Mouse (Mus musculus) liver, embryonic 16.5 days (tissue): ENCODE results near the gene Igf2r. TPM values are rescaled to one million over a fixed set of nuclear protein-coding genes. Genes with fewer than 3 reads are reported as not detected.

Experiments used
- ATAC-seq: fragments of 200-750 bp; cut with Nextera tagmentation; 2 replicates; pipeline ENCODE4 v1.8.0; 2017; ENCODE audit warnings: low read depth, mild to moderate bottlenecking, moderate number of reproducible peaks, moderate library complexity
- H3K27ac ChIP-seq: fragments of 300-500 bp; sonication (generic); 2 replicates; pipeline ENCODE4 v1.5.1; 2014; ENCODE audit warnings: mild to moderate bottlenecking, low read length
- H3K27me3 ChIP-seq: fragments of 300-500 bp; sonication (generic); 2 replicates; pipeline ENCODE4 v1.6.1; 2014; ENCODE audit warnings: low read depth, low read length, mixed read lengths; ENCODE audit not compliant: control insufficient read depth, insufficient read depth
- H3K36me3 ChIP-seq: fragments of 300-500 bp; sonication (generic); 2 replicates; pipeline ENCODE4 v1.6.1; 2014; ENCODE audit warnings: mild to moderate bottlenecking; ENCODE audit not compliant: control insufficient read depth, insufficient read depth
- H3K4me1 ChIP-seq: fragments of 300-500 bp; sonication (generic); 2 replicates; pipeline ENCODE4 v1.6.1; 2014; ENCODE audit warnings: low read depth, low read length, mixed read lengths; ENCODE audit not compliant: control insufficient read depth
- H3K4me2 ChIP-seq: fragments of 300-500 bp; sonication (generic); 2 replicates; pipeline ENCODE4 v1.6.1; 2014; ENCODE audit warnings: low read depth, low read length, mixed read lengths
- H3K4me3 ChIP-seq: fragments of 300-500 bp; sonication (generic); 2 replicates; pipeline ENCODE4 v1.5.1; 2014; ENCODE audit warnings: low read depth, mild to moderate bottlenecking, low read length
- H3K9ac ChIP-seq: fragments of 300-500 bp; sonication (generic); 2 replicates; pipeline ENCODE4 v1.6.1; 2014; ENCODE audit warnings: low read depth, low read length
- H3K9me3 ChIP-seq: fragments of 300-500 bp; sonication (generic); replicated peaks from 2 replicates; pipeline ENCODE4 v1.6.1; 2016; ENCODE audit warnings: low read length; ENCODE audit not compliant: control insufficient read depth
- WGBS: fragments of 180-500 bp; shearing (Covaris S2); extraction: QIAGEN DNeasy Blood & Tissue Kit; methylation state at CpG from one replicate; pipeline ENCODE4 v1.1.7; 2014; ENCODE audit not compliant: insufficient replicate concordance; 5-methylcytosine and 5-hydroxymethylcytosine counted together
- polyA plus RNA-seq: library from polyadenylated mRNA; unstranded; fragments of >200 nt; fragmentation: Nextera tagmentation; extraction: Ambion mirVana; gene quantifications from 2 replicates; pipeline ENCODE4 v1.2.1, GENCODE M21; 2015

Igf2r gene
- polyA plus RNA-seq, 1 experiment from 2014 or later: 17.7 TPM

- WGBS: 39% methylated on average over 4 of the region's 4 CpGs
- H3K9ac ChIP-seq: no peak overlapping the region
- H3K4me1 ChIP-seq: peaks cover 58% of the 10 kb centered on the region
- no peaks in the 10 kb centered on the region; the same call in 1 of the 2 replicates for H3K36me3 ChIP-seq
- ATAC-seq: no peak
- H3K4me2 ChIP-seq: no peak overlapping the region
- no peaks in the 10 kb centered on the region for H3K9me3 ChIP-seq
- H3K27me3 ChIP-seq: no peaks in the 10 kb centered on the region
- H3K4me3 ChIP-seq: no peak overlapping the region
- H3K27ac ChIP-seq: peak overlapping the region; percentile 10; the same call in 1 of the 2 replicates
These were observed 14.3 kb downstream of the Igf2r start for GRCm38 (mm10) chr17:12755146-12755545.

GRCm38 (mm10) chr17:12754243-12755007 is 15.0 kb downstream of the Igf2r start:
- Histone ChIP-seq H3K36me3 (no peaks in the 10 kb centered on the region), H3K9me3 (no peaks in the 10 kb centered on the region), H3K4me1 (peaks cover 56% of the 10 kb centered on the region), H3K4me2 (no peak overlapping the region), H3K27me3 (no peaks in the 10 kb centered on the region), H3K9ac (no peak overlapping the region), H3K27ac (no peak overlapping the region), H3K4me3 (no peak overlapping the region)
- no peak for ATAC-seq
- WGBS: 25% methylated on average over 3 of the region's 3 CpGs

GRCm38 (mm10) chr17:12753050-12753449 is 16.4 kb downstream of the Igf2r start:
- ATAC-seq: peak; percentile 28; the same call in 1 of the 2 replicates
- WGBS: 30% methylated on average over 4 of the region's 4 CpGs
- Histone ChIP-seq H3K9ac (no peak overlapping the region; the same call in 1 of the 2 replicates), H3K4me3 (no peak overlapping the region), H3K27me3 (no peaks in the 10 kb centered on the region), H3K36me3 (peaks cover 2% of the 10 kb centered on the region; the same call in 1 of the 2 replicates), H3K4me1 (peaks cover 57% of the 10 kb centered on the region), H3K9me3 (no peaks in the 10 kb centered on the region), H3K4me2 (no peak overlapping the region), H3K27ac (no peak overlapping the region)

- no peaks in the 10 kb centered on the region for H3K27me3 ChIP-seq
- no peak for ATAC-seq
- H3K4me1 ChIP-seq: peaks cover 52% of the 10 kb centered on the region
- no peak overlapping the region for H3K4me3 ChIP-seq
- 69% methylated on average over 4 of the region's 4 CpGs for WGBS
- no peak overlapping the region for H3K27ac ChIP-seq
- no peak overlapping the region for H3K4me2 ChIP-seq
- H3K9ac ChIP-seq: no peak overlapping the region
- H3K9me3 ChIP-seq: no peaks in the 10 kb centered on the region
- H3K36me3 ChIP-seq: peaks cover 3% of the 10 kb centered on the region; the same call in 1 of the 2 replicates
These were observed 17.8 kb downstream of the Igf2r start for GRCm38 (mm10) chr17:12751641-12752040.

GRCm38 (mm10) chr17:12751218-12751617 is 18.2 kb downstream of the Igf2r start:
- Histone ChIP-seq H3K36me3 (peaks cover 3% of the 10 kb centered on the region; the same call in 1 of the 2 replicates), H3K4me3 (no peak overlapping the region), H3K9ac (no peak overlapping the region), H3K4me2 (no peak overlapping the region), H3K27me3 (no peaks in the 10 kb centered on the region), H3K9me3 (no peaks in the 10 kb centered on the region), H3K27ac (no peak overlapping the region), H3K4me1 (peaks cover 53% of the 10 kb centered on the region)
- 63% methylated on average over 4 of the region's 4 CpGs for whole genome bisulfite sequencing
- no peak for ATAC-seq

GRCm38 (mm10) chr17:12750591-12751170 is 18.8 kb downstream of the Igf2r start:
- no peak overlapping the region for H3K4me2 ChIP-seq

GRCm38 (mm10) chr17:12749421-12750367 is 19.8 kb downstream of the Igf2r start:
- 41% methylated on average over 8 of the region's 8 CpGs for WGBS

More at GRCm38 (mm10) chr17:12750591-12751170, 18.8 kb downstream of the Igf2r start:
- WGBS: 49% methylated on average over 9 of the region's 9 CpGs
- Histone ChIP-seq H3K4me3 (no peak overlapping the region), H3K9me3 (no peaks in the 10 kb centered on the region), H3K27ac (no peak overlapping the region), H3K27me3 (no peaks in the 10 kb centered on the region), H3K36me3 (peaks cover 3% of the 10 kb centered on the region; the same call in 1 of the 2 replicates), H3K9ac (no peak overlapping the region), H3K4me1 (peaks cover 55% of the 10 kb centered on the region)
- no peak for ATAC-seq

GRCm38 (mm10) chr17:12745761-12746160 is 23.7 kb downstream of the Igf2r start:
- peaks cover 42% of the 10 kb centered on the region for H3K4me1 ChIP-seq
- peak; percentile 71 for ATAC-seq
- H3K4me2 ChIP-seq: no peak overlapping the region; the same call in 1 of the 2 replicates
- peaks cover 25% of the 10 kb centered on the region for H3K36me3 ChIP-seq
- WGBS: 12% methylated on average over 4 of the region's 4 CpGs
- no peak overlapping the region for H3K4me3 ChIP-seq
- no peak overlapping the region for H3K9ac ChIP-seq
- H3K27me3 ChIP-seq: no peaks in the 10 kb centered on the region
- peaks cover 6% of the 10 kb centered on the region; the same call in 1 of the 2 replicates for H3K9me3 ChIP-seq
- peak overlapping the region; percentile 30; the same call in 1 of the 2 replicates for H3K27ac ChIP-seq

More at GRCm38 (mm10) chr17:12749421-12750367, 19.8 kb downstream of the Igf2r start:
- Histone ChIP-seq H3K27me3 (no peaks in the 10 kb centered on the region), H3K9me3 (no peaks in the 10 kb centered on the region), H3K4me2 (no peak overlapping the region), H3K27ac (no peak overlapping the region), H3K9ac (no peak overlapping the region), H3K4me3 (no peak overlapping the region), H3K36me3 (peaks cover 3% of the 10 kb centered on the region; the same call in 1 of the 2 replicates), H3K4me1 (peaks cover 56% of the 10 kb centered on the region)
- no peak for ATAC-seq
